Mouse (Mus musculus): ENCODE results near the gene Hexdc. TPM values are rescaled to one million over a fixed set of nuclear protein-coding genes. Genes with fewer than 3 reads are reported as not detected.

Gene Hexdc
- polyA plus RNA-seq, 1 experiment from 2014 or later: 24.5 TPM

- 0 out of 2 replicates have a peak, but pooled peaks cover 5% of the 10 kb centered on the region for H3K36me3 ChIP-seq (ENCODE audit: control insufficient read depth, insufficient read depth, low read length)
- peak overlapping the region; percentile 89 for H3K27ac ChIP-seq (replicated peaks; ENCODE audit: low read depth, low read length)
- 0% methylated on average over 5 of the region's 5 CpGs for WGBS
- no peaks in the 10 kb centered on the region for H3K27me3 ChIP-seq (ENCODE audit: control insufficient read depth, insufficient read depth, low read length)
- peak overlapping the region; percentile 71 for H3K4me2 ChIP-seq (ENCODE audit: low read length)
- ATAC-seq (ENCODE audit: low FRiP score, low TSS enrichment) (no peak), DNase-seq (no peak)
- peak overlapping the region; percentile 68 for H3K4me3 ChIP-seq (replicated peaks; ENCODE audit: low read depth, low read length)
- H3K9me3 ChIP-seq (ENCODE audit: control insufficient read depth, low read length): no peaks in the 10 kb centered on the region
- H3K4me1 ChIP-seq (ENCODE audit: control insufficient read depth, insufficient read depth, low read length): no peaks in the 10 kb centered on the region; the same call in 1 of the 2 replicates
- H3K9ac ChIP-seq (replicated peaks; ENCODE audit: low read length): peak overlapping the region; percentile 68
These were observed 423 bp upstream of the Hexdc start for GRCm38 (mm10) chr11:121203859-121204160.

GRCm38 (mm10) chr11:121216831-121217230 lies 12.6 kb downstream of the Hexdc start:
- H3K27me3 ChIP-seq (ENCODE audit: control insufficient read depth, insufficient read depth, low read length): no peaks in the 10 kb centered on the region
- 95% methylated on average over 3 of the region's 3 CpGs for WGBS
- H3K36me3 ChIP-seq (ENCODE audit: control insufficient read depth, insufficient read depth, low read length): peaks cover 50% of the 10 kb centered on the region
- DNase-seq (no peak), ATAC-seq (ENCODE audit: low FRiP score, low TSS enrichment) (no peak)
- no peaks in the 10 kb centered on the region for H3K4me1 ChIP-seq (ENCODE audit: control insufficient read depth, insufficient read depth, low read length)
- H3K9me3 ChIP-seq (ENCODE audit: control insufficient read depth, low read length): no peaks in the 10 kb centered on the region
- no peak overlapping the region for H3K4me2 ChIP-seq (ENCODE audit: low read length)
- no peak overlapping the region for H3K9ac ChIP-seq (replicated peaks; ENCODE audit: low read length)
- H3K27ac ChIP-seq (replicated peaks; ENCODE audit: low read depth, low read length): no peak overlapping the region
- H3K4me3 ChIP-seq (replicated peaks; ENCODE audit: low read depth, low read length): no peak overlapping the region

DNA sequence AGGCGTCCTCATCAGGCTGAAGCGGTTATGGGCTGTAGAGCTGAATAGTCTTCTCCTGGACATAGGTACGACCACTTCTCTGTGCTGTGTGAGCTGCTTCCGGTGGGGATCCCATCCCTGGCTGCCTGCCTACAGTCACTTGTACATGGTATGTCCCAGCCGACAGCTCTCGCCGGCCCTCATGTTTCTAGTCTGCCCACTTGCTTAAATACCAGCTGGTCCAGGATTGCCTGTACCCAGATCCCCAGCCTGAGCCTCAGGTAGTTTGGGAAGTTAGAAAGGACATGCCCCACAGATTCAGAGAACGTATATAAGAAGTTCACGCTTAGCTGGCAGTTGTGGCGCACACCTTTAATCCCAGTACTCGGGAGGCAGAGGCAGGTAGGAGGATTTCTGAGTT lies 15.5 kb downstream of the Hexdc start:
- WGBS: 92% methylated on average over 11 of the region's 11 CpGs

GRCm38 (mm10) chr11:121220771-121221170 lies 16.5 kb downstream of the Hexdc start:
- Histone ChIP-seq H3K27ac (replicated peaks; ENCODE audit: low read depth, low read length) (no peak overlapping the region), H3K4me2 (ENCODE audit: low read length) (no peak overlapping the region), H3K4me1 (ENCODE audit: control insufficient read depth, insufficient read depth, low read length) (no peaks in the 10 kb centered on the region), H3K36me3 (ENCODE audit: control insufficient read depth, insufficient read depth, low read length) (peaks cover 85% of the 10 kb centered on the region), H3K4me3 (replicated peaks; ENCODE audit: low read depth, low read length) (no peak overlapping the region), H3K9ac (replicated peaks; ENCODE audit: low read length) (no peak overlapping the region), H3K27me3 (ENCODE audit: control insufficient read depth, insufficient read depth, low read length) (no peaks in the 10 kb centered on the region), H3K9me3 (ENCODE audit: control insufficient read depth, low read length) (no peaks in the 10 kb centered on the region)
- DNase-seq: no peak
- WGBS: 91% methylated on average over 5 of the region's 5 CpGs
- no peak for ATAC-seq (ENCODE audit: low FRiP score, low TSS enrichment)

More for the DNA sequence above, 15.5 kb downstream of the Hexdc start:
- Histone ChIP-seq H3K9me3 (ENCODE audit: control insufficient read depth, low read length) (no peaks in the 10 kb centered on the region), H3K36me3 (ENCODE audit: control insufficient read depth, insufficient read depth, low read length) (peaks cover 75% of the 10 kb centered on the region), H3K9ac (replicated peaks; ENCODE audit: low read length) (no peak overlapping the region), H3K4me2 (ENCODE audit: low read length) (no peak overlapping the region), H3K4me3 (replicated peaks; ENCODE audit: low read depth, low read length) (no peak overlapping the region), H3K27ac (replicated peaks; ENCODE audit: low read depth, low read length) (no peak overlapping the region), H3K27me3 (ENCODE audit: control insufficient read depth, insufficient read depth, low read length) (no peaks in the 10 kb centered on the region), H3K4me1 (ENCODE audit: control insufficient read depth, insufficient read depth, low read length) (no peaks in the 10 kb centered on the region)
- no peak for ATAC-seq (ENCODE audit: low FRiP score, low TSS enrichment)
- DNase-seq: no peak

- H3K4me2 ChIP-seq (ENCODE audit: low read length): no peak overlapping the region
- no peaks in the 10 kb centered on the region for H3K27me3 ChIP-seq (ENCODE audit: control insufficient read depth, insufficient read depth, low read length)
- H3K9me3 ChIP-seq (ENCODE audit: control insufficient read depth, low read length): no peaks in the 10 kb centered on the region
- DNase-seq: no peak
- no peak for ATAC-seq (ENCODE audit: low FRiP score, low TSS enrichment)
- peaks cover 91% of the 10 kb centered on the region for H3K36me3 ChIP-seq (ENCODE audit: control insufficient read depth, insufficient read depth, low read length)
- no peak overlapping the region for H3K27ac ChIP-seq (replicated peaks; ENCODE audit: low read depth, low read length)
- no peaks in the 10 kb centered on the region for H3K4me1 ChIP-seq (ENCODE audit: control insufficient read depth, insufficient read depth, low read length)
- no peak overlapping the region for H3K9ac ChIP-seq (replicated peaks; ENCODE audit: low read length)
- H3K4me3 ChIP-seq (replicated peaks; ENCODE audit: low read depth, low read length): no peak overlapping the region
- WGBS: 91% methylated on average over 6 of the region's 6 CpGs
These were observed 17.2 kb downstream of the Hexdc start for GRCm38 (mm10) chr11:121221321-121222010.

- peaks cover 35% of the 10 kb centered on the region for H3K36me3 ChIP-seq (ENCODE audit: control insufficient read depth, insufficient read depth, low read length)
- H3K9ac ChIP-seq (replicated peaks; ENCODE audit: low read length): peak overlapping the region; percentile 55
- no peaks in the 10 kb centered on the region for H3K9me3 ChIP-seq (ENCODE audit: control insufficient read depth, low read length)
- peaks cover 20% of the 10 kb centered on the region for H3K4me1 ChIP-seq (ENCODE audit: control insufficient read depth, insufficient read depth, low read length)
- peak overlapping the region; percentile 26; the same call in 1 of the 2 replicates for H3K27ac ChIP-seq (replicated peaks; ENCODE audit: low read depth, low read length)
- peak overlapping the region; percentile 65 for H3K4me2 ChIP-seq (ENCODE audit: low read length)
- ATAC-seq (ENCODE audit: low FRiP score, low TSS enrichment) (peak; percentile 33; the same call in 1 of the 2 replicates), DNase-seq (no peak)
- peak overlapping the region; percentile 62 for H3K4me3 ChIP-seq (replicated peaks; ENCODE audit: low read depth, low read length)
- no peaks in the 10 kb centered on the region for H3K27me3 ChIP-seq (ENCODE audit: control insufficient read depth, insufficient read depth, low read length)
- 31% methylated on average over 21 of the region's 21 CpGs for WGBS
These were observed 24.1 kb downstream of the Hexdc start for GRCm38 (mm10) chr11:121228129-121229017.

GRCm38 (mm10) chr11:121229018-121229439 lies 24.8 kb downstream of the Hexdc start, which contains the start of gene Cybc1:
TSS of gene Cybc1 (minus strand) at chr11:121229322.
- Histone ChIP-seq H3K9me3 (ENCODE audit: control insufficient read depth, low read length) (no peaks in the 10 kb centered on the region), H3K4me2 (ENCODE audit: low read length) (peak within 1 kb of the TSS; percentile 65), H3K36me3 (ENCODE audit: control insufficient read depth, insufficient read depth, low read length) (peaks cover 29% of the 10 kb centered on the region), H3K9ac (replicated peaks; ENCODE audit: low read length) (peak within 1 kb of the TSS; percentile 55), H3K27ac (replicated peaks; ENCODE audit: low read depth, low read length) (peak within 1 kb of the TSS; percentile 26; the same call in 1 of the 2 replicates), H3K4me3 (replicated peaks; ENCODE audit: low read depth, low read length) (peak within 1 kb of the TSS; percentile 62), H3K27me3 (ENCODE audit: control insufficient read depth, insufficient read depth, low read length) (no peaks in the 10 kb centered on the region), H3K4me1 (ENCODE audit: control insufficient read depth, insufficient read depth, low read length) (peaks cover 20% of the 10 kb centered on the region)
- ATAC-seq (ENCODE audit: low FRiP score, low TSS enrichment) (peak; percentile 87), DNase-seq (peak; percentile 87)
- WGBS: under 1% methylated on average over 23 of the region's 23 CpGs

DNA sequence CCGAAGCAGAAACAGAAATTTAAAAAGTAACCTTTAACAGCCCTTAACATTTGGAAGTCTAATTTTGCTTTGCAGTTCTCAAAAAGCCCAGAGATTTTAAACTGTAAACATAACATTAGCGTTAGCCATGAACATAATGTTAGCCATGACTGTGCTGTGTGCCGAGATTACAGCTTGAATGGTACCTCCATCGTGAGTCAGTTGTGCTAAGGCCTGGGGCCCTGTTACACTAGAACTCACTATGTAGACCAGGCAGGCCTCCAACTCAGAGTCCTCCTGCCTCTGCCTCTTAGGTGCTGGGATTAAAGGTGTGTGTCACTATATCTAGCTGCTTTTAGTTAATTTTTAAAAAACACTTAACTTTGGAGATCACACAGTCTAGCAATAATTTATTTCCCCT lies 27.0 kb downstream of the Hexdc start:
- Histone ChIP-seq H3K27me3 (ENCODE audit: control insufficient read depth, insufficient read depth, low read length) (no peaks in the 10 kb centered on the region), H3K4me3 (replicated peaks; ENCODE audit: low read depth, low read length) (no peak overlapping the region), H3K36me3 (ENCODE audit: control insufficient read depth, insufficient read depth, low read length) (peaks cover 7% of the 10 kb centered on the region; the same call in 1 of the 2 replicates), H3K9ac (replicated peaks; ENCODE audit: low read length) (no peak overlapping the region), H3K4me1 (ENCODE audit: control insufficient read depth, insufficient read depth, low read length) (peaks cover 25% of the 10 kb centered on the region), H3K27ac (replicated peaks; ENCODE audit: low read depth, low read length) (no peak overlapping the region), H3K9me3 (ENCODE audit: control insufficient read depth, low read length) (no peaks in the 10 kb centered on the region), H3K4me2 (ENCODE audit: low read length) (no peak overlapping the region)
- DNase-seq: no peak
- ATAC-seq (ENCODE audit: low FRiP score, low TSS enrichment): no peak
- 78% methylated on average over 4 of the region's 4 CpGs for WGBS
